Mouse (Mus musculus) mesoderm, embryonic 11.5 days (tissue): ENCODE data around the gene Zfp13.

Experiments
- DNase-seq: peaks from one replicate; pipeline ENCODE4 v3.0.0-alpha.2; 2012; ENCODE audit warnings: low read depth, low spot score

Gene Zfp13

DNA sequence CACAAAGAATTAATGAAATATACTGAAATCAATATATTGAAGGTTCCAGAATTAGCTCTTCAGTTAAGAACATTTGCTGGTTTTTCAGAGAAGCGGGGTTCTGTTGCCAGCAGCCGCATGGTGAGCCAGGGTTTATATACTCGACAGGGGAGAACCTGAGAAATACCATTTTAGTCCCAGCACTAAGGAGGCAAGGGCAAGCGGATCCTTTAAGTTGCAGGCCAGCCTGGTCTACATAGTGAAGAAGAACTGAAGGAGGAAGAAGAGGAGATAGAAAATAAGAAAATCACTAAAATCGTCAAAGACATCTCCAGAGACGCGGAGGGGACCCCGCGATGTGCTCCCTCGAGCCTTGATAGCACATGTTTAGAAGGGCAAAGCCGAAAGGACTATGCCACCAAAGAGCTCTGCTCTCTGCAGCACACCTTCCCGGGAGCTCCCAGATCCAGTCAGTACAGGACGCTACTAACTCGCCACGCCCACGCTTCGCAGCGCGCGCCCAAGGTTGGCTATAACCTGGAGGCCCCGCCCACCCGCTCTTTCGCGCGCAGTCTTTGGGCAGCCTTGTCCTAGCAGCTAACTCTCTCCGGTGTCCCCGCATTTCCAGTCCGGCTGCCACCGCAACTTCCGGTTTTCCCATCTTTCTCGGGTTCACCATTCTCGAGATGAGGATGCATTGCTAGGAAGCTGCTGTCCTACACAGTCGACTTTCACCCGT lies 6.9 kb downstream of the Zfp13 start:
- peak; percentile 97 for DNase-seq

DNA sequence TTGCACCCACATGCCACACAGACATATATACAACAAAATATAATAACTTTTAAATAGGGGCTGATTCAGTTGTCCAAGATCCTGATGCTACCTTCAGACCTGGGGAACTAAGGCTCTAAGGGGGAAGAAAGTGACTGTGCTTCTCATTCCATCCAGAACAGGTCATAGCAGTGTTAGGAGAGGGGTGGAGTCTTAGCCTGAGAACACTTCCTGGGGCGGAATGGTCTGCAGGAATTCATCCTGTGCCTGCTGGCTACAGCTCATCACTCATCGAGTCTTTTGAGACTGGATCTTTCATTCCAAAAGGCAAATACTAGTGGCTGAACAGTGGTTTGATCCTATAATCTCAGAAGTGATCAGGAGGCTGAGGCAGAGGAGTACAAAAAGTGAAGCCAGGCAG lies 12.0 kb downstream of the Zfp13 start:
- DNase-seq = no peak

DNA sequence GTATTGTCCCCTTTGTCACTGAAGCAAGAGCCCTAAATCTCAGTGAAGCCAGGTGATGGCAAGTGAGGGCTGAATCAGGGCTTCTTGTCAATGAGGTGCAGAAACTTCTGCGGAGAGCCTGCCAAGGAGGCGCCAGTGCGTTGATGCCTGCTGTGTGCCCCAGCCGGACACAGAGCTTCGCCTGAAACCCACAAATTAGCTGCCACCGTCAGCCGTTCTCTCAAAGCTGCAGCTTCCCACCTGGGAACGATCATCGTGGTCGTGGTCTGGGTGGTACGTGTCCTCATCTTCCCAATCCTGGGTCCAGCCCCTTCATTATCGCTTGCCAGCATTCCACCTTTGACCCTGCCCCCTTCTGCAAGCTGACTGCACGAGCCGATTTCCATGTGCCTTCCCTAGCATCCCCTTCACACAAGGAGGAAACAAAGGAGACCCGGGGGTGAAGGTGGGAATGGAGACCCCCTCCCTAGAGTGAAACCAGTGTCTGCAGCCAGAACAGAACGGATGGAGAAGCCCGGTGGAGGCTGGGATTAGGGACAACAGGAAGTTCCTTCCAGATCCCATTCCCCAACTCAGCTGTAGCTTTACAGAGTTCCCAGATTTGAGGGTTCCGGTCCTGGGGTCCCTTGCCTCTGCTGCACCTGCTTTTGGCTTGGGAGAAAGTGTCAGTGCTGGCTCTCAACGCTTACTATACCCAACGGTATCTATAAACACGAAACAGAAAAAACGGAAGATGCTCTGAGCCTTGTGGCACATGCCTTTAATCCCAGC lies 13.4 kb downstream of the Zfp13 start:
- peak; percentile 84 for DNase-seq

GRCm38 (mm10) chr17:23584786-23585185 lies 14.5 kb downstream of the Zfp13 start:
- no peak for DNase-seq

GRCm38 (mm10) chr17:23575951-23576552 lies 23.2 kb downstream of the Zfp13 start:
- DNase-seq = no peak

DNA sequence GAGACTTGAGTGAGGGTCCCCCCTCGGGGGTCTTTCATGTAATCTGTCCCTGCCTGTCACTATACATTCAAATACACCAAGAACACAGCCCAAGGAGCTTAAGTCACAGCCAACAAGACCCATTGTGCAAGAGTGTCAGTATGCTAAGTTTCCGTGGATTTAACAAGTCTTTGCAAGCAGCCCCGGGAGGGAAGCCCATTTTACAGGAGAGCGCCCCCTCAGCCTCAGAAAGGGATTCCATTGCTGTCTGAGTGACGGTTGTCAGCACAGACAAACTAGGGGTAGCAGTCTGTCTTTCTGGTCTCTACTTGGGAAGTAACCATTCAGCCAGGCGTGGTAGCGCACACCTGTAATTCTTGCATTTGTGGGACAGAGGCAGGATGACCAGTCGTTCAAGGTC lies 25.2 kb downstream of the Zfp13 start:
- DNase-seq = no peak

DNA sequence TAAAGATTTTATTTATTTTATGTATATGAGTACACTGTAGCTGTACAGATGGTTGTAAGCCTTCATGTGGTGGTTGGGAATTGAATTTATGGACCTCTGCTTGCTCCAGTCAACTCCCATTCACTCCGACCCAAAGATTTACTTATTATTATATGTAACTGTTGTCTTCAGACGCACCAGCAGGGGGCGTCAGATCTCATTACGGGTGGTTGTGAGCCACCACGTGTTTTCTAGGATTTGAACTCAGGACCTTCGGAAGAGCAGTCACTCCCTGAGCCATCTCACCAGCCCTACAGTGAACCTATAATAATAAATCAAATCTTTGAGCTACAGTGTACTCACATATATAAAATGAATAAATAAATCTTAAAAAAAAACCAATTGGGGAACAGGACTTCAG lies 27.2 kb downstream of the Zfp13 start:
- DNase-seq = no peak

DNA sequence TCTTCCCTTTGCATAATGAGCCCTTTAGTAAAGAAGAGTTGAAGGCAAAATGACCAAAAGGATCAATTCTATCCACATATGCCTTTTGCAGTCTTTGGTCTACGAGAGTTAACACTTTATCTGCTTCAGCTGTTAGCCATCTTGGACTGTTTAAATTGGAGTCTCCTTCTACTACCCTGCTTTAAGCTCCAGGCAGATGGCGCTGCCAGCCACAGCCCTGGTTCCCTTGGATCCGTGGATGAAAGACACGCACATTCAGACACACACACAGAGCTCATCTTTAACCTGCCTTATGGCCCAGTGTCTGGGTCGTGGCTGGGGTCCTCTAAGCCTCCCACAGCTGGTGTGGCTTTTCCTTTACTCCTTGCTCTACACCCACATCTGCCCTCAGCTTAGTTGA lies 28.2 kb downstream of the Zfp13 start:
- no peak for DNase-seq

GRCm38 (mm10) chr17:23570017-23570416 lies 29.3 kb downstream of the Zfp13 start:
- DNase-seq = no peak

- no peak for DNase-seq
These were observed 30.9 kb downstream of the Zfp13 start for GRCm38 (mm10) chr17:23568370-23568769.

DNA sequence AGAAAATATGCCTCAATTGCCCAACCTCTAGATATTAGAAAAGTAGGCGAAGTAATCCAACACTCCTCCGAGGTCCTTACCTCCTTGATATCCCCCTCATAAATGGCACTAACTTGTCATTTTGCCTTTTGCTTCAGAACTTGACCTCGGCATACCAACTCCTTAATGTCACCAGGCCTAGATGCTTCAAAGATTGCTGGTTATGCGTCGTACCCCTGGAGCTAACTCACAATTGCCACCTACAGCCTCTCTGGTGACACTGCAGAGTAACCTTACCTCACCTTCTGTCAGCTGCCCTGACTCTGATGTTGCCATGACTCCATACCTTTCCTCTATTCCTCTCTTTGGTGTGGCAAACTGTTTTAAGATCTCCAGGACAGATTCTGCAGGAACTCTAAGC lies 32.5 kb downstream of the Zfp13 start:
- no peak for DNase-seq

DNA sequence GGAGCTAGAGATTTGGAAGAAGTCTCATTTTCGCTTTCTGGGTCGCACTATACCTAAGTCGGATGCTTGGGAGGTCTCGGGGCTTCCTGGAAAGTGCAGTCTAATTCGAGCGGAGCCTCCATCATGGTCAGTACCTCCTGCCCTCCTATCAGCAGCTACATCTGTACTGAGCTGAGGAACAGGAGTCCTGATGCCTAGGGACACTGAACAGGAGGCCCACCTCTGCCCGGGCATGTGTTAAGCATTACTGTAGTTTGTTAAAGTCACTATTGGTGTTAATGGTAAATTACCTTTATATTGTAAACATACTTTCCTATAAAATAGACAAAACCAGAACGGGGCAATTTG lies 34.9 kb downstream of the Zfp13 start:
- DNase-seq = no peak

DNA sequence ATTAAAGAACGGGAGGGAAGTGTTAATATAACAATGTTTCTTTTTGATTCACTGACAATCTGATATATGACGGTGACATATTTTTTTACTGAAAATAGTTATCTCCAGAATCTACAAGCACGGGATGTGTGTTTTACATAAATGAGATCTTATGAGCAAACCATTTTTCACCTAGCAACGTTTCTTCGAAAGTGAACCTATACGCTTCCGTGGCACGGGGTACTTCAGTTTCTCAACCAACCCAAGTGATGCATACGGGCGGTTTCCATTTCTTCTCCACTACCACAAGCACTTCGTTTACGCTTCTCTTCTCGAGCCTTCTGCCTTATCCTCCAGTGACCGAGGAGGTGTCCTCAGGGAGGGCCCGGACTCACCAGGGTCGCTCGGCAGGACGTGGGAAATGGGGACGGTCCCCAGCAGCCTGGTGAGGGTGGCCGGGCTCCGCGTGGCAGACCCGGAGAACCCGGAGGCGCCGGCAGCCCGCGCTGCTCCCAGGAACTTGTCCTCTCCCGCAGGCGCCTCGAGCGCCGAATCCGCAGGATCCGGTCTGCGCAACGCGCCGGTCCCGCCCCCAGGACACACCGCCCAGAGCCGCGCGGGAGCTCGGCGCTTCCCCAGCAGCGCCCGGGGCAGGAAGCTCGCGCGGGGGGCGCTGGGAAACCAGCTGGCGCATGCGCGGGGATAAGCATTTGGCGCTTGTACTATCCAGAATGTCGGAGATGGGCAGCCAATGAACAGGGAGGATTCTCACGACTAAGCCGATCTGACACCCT lies 35.5 kb downstream of the Zfp13 start, which contains the start of gene Zfp213:
Gene Zfp213, minus strand, starts transcription at position 644 of the 773 bp plus-strand sequence.
- peak; percentile 96 for DNase-seq

DNA sequence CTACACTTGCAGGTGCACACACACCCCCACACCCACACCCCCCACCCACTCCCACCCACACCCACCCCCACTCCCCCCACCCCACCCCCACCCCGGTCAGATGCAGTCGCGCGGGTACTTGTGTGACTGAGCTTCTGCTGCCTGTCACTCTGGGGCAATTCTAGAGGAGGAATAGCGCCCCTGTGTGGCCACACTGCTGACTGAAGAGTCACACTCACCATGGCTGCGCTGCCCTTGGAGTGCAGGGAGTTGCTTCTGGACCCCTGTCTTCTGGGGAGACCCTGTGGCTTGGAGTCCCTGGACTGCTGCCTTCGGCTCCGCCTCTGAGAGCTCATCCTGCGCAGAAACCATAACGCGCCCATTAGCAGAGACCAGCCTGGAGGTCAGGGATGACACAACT lies 39.5 kb downstream of the Zfp13 start:
- DNase-seq = no peak

DNA sequence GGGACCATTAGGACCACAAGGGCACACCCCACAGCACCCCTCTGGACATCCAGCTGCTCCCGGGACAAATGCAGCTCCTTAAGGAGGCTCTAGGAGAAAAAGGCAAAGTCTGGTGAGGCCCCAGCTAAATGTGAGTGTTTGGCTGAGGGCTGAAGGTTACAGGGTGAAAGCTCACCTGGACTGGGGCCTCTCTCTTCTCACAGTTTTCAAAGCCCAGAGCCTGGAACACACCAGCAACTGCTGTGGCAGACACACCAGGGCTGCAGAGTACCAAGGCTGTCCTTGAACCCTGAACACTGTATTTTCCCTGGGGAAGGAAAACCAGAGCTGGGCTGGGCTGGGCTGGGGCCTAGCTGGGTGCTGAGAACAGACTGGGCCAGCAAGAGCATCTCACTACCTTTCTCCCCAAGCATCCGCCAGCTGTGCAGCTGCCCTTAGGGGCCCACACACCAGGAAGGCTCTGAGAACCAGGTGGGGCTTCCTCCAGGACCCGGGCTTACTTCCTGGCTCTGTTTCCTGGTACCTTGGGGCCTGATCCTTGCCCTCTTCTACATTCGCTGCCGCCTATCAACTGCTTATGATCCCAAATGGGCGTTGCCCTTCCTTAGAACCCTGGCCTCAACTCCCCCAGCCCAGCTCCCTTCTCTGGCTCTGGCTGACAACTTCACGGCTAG lies 43.9 kb downstream of the Zfp13 start:
- DNase-seq = no peak

DNA sequence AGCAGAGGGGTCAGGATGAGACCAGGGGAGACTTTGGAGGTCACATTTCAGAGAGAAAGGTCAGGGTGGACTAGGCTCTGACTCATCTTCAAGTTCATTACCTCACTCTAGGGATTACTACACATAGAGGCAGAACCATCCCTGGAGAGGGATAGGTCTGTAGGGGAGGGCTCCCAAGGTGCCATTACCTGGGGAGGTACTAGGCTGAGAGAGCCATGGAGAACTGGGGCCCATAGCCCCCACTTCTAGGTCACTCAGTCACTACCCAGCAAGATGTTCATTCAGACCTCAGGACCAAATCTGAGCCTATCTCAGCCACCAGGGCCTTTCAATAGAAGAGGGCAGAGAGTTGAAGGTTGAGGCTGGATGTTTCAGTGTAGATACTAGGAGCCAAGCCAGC lies 45.0 kb downstream of the Zfp13 start:
- no peak for DNase-seq

- DNase-seq = no peak
These were observed 45.6 kb downstream of the Zfp13 start for GRCm38 (mm10) chr17:23553634-23554120.

- no peak for DNase-seq
These were observed 46.2 kb downstream of the Zfp13 start for GRCm38 (mm10) chr17:23552896-23553633.

DNA sequence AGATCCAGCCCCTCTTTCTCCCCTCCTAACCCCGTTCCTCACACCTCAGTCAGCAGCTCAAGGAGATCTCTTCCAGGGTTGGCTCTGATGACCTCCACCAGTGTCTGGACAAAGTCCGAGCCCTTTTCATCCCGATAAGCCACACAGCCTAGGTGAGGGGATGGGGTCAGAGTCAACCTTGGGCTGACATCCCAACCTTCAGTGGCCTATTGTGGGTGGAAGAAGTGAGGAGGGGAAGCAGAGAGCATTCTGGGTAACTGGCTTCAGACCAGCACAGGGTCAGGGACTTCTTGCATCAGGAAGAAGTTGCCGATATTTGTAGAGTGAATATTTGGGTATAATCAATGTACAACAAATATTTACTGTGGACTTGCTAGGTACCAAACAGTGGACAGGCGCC lies 47.3 kb downstream of the Zfp13 start:
- DNase-seq = no peak

DNA sequence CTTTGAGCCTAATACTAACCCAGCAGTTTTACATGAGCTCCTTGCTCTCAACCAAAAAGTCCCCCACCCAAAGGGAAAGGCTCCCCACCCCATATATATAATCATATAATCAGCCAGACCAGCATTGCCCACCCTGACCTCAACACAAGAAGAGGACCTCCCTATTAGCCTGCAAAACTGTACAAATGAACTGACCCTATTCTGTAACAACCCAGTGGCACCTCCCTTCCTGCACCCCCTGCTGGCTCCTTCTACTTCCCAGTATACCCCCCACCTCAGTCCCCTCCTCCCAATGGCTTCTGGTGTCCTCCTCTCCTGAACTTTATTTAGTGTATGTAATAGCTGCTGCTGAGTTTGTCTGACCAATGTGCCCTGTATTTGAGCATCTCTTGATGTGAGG lies 47.9 kb downstream of the Zfp13 start:
- no peak for DNase-seq

DNA sequence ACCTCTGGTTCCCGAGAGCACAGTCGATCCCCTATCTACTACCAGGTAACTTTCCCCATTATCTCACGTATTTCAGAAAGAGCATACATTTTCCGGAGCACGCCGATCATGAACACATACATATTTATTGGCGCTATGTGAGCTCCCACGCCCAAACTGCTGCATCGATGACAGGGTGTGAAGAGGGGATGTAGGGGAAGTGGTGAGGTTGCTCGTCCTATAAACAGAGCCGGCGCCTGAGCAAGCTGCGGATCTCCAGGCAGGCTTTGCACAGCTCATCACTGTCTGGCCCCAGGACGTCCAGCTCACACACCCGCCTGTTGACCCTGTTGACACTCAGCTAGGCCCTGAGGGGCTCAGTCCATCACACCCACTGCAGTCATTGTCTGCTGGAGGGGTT lies 48.4 kb downstream of the Zfp13 start:
- DNase-seq = no peak
